ENCODE assay signal across 8 mouse cellular contexts in the genomic region with DNA sequence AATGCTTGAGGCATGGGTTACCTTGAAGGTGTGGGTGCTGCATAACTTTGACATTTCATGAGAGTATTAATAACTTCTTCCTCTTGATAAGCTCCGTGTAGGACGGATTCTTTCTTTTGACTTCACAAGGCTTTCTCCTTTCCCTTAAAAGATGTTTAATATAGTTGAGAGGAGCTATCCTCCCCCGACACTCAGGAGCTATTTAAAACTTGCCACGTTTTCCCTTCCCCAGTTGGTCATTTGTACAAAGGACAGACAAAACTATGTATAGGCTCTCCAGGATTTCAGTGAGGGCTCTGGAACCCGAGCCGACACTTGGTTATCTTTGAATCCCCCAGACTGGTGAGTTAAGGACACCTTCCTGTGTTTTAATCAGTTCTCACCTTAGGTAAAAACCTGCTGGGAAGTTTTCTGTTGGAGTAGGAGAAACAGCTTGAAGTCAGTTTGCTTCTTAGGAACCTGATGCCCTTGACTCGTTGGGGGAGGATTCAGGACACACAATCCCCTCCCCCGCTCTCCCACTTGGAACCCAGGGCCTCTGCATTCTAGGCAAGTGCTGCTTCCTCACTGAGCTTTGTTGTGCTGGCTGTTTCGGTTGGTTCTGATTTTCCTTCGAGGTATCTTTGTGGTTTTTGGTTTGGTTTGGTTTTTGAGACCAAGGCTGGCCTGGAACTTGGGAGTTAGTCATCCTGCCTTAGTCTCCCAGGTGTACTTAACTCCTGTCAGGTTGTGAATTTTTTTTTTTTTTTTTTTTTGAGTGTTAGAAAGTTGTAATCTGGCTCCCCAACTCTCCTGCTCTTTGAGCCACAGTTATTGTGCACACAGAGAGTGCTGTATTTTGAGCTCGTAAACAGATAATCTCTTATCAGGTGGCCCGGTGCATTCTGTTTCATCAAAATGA. TPM values are rescaled to one million over a fixed set of nuclear protein-coding genes. Genes with fewer than 3 reads are reported as not detected.
DNase-seq lines count a peak whose midpoint lies in the region; ATAC-seq lines count a peak whose summit lies in the region.

No protein-coding gene starts in this region.

- no peaks in the 10 kb centered on the region for H3K27me3 ChIP-seq in embryonic facial prominence, embryonic 13.5 days
- H3K27me3 ChIP-seq in neural tube, embryonic 13.5 days: no peaks in the 10 kb centered on the region

- peaks cover 26% of the 10 kb centered on the region for H3K4me1 ChIP-seq in embryonic facial prominence, embryonic 13.5 days
- H3K4me1 ChIP-seq in neural tube, embryonic 13.5 days (replicated peaks): peaks cover 39% of the 10 kb centered on the region

- H3K27ac ChIP-seq in embryonic facial prominence, embryonic 13.5 days: no peak overlapping the region
- no peak overlapping the region for H3K27ac ChIP-seq in neural tube, embryonic 13.5 days (replicated peaks)

- no peak for ATAC-seq in embryonic facial prominence, embryonic 13.5 days (ENCODE audit: insufficient number of reproducible peaks, insufficient read depth, low FRiP score, low TSS enrichment, low read depth)
- no peak for ATAC-seq in neural tube, embryonic 13.5 days (ENCODE audit: low read depth)

- peak overlapping the region; percentile 74 for H3K4me2 ChIP-seq in embryonic facial prominence, embryonic 13.5 days
- H3K4me2 ChIP-seq in neural tube, embryonic 13.5 days: peak overlapping the region; percentile 66

- H3K4me3 ChIP-seq in embryonic facial prominence, embryonic 13.5 days: peak overlapping the region; percentile 20
- peak overlapping the region; percentile 76 for H3K4me3 ChIP-seq in neural tube, embryonic 13.5 days

- H3K9me3 ChIP-seq in embryonic facial prominence, embryonic 13.5 days: no peaks in the 10 kb centered on the region
- H3K9me3 ChIP-seq in neural tube, embryonic 13.5 days: no peaks in the 10 kb centered on the region

- DNase-seq in heart, adult 18-20 months: peak; percentile 12 to 37
- DNase-seq in heart, adult 8-10 months (ENCODE audit: low spot score): no peak
- peak; percentile 84 for DNase-seq in ES-CJ7 (ENCODE audit: low read depth, low spot score)
- peak; percentile 37 for DNase-seq in induced T-regulatory cell, adult 2 months (ENCODE audit: low read depth)
- no peak for DNase-seq in thymus, postnatal 36 days
- DNase-seq in frontal cortex, postnatal 25 days (ENCODE audit: low spot score in 2 of 2): no peak

- WGBS in embryonic facial prominence, embryonic 13.5 days: 28% methylated on average over 12 of the region's 12 CpGs
- WGBS in neural tube, embryonic 13.5 days: 30% methylated on average over 12 of the region's 12 CpGs

- no peaks in the 10 kb centered on the region for H3K36me3 ChIP-seq in embryonic facial prominence, embryonic 13.5 days
- no peaks in the 10 kb centered on the region for H3K36me3 ChIP-seq in neural tube, embryonic 13.5 days

- peak overlapping the region; percentile 49 for H3K9ac ChIP-seq in embryonic facial prominence, embryonic 13.5 days
- H3K9ac ChIP-seq in neural tube, embryonic 13.5 days: peak overlapping the region; percentile 44; the same call in 1 of the 2 replicates

RNA-seq across cellular contexts. Expression of gene Usp28, which starts 2.3 kb away (rescaled TPM):
- total RNA-seq in heart, adult 18-20 months (2021): 100 to 1,000 TPM; 115 to 135 TPM
- 100 to 1,000 TPM; 120 to 141 (median 134) TPM for total RNA-seq in heart, adult 8-10 months (2022)
- polyA plus RNA-seq in embryonic facial prominence, embryonic 13.5 days (2015; fragmentation: Nextera tagmentation; extraction: Ambion mirVana): 35.4 and 35.8 TPM in 2 replicates
- polyA plus RNA-seq in neural tube, embryonic 13.5 days (2015; fragmentation: Nextera tagmentation; extraction: Ambion mirVana): 29.8 and 31.7 TPM in 2 replicates

RNA-seq across cellular contexts. Expression of gene Htr3b, which starts 22.7 kb away (rescaled TPM):
- not detected for total RNA-seq in heart, adult 18-20 months (2021)
- total RNA-seq in heart, adult 8-10 months (2022): not detected
- polyA plus RNA-seq in embryonic facial prominence, embryonic 13.5 days (2015; fragmentation: Nextera tagmentation; extraction: Ambion mirVana): 0.08 and 0.28 TPM in 2 replicates
- 0.99 and 2.5 TPM in 2 replicates for polyA plus RNA-seq in neural tube, embryonic 13.5 days (2015; fragmentation: Nextera tagmentation; extraction: Ambion mirVana)

Comparison
In these comparisons a context has a peak if more than half of its experiments do, and no peak if none do; other contexts are left out.
1. DNase-seq: peak in heart, adult 18-20 months (2 of 2), ES-CJ7 (single experiment) and induced T-regulatory cell, adult 2 months (single experiment); none in heart, adult 8-10 months (single experiment), thymus, postnatal 36 days (0 of 2) and frontal cortex, postnatal 25 days (0 of 2).